Mouse (Mus musculus): ENCODE results near the gene Nono.
A peak's percentile ranks its signal among the peaks of the same experiment; 100 is the strongest.

The Nono gene

GRCm38 (mm10) chrX:101429142-101429949 is at the start of gene Nono:
Gene Nono (plus strand): TSS chrX:101429318.
- DNase-seq, result peak; percentile 86 to 93

DNA sequence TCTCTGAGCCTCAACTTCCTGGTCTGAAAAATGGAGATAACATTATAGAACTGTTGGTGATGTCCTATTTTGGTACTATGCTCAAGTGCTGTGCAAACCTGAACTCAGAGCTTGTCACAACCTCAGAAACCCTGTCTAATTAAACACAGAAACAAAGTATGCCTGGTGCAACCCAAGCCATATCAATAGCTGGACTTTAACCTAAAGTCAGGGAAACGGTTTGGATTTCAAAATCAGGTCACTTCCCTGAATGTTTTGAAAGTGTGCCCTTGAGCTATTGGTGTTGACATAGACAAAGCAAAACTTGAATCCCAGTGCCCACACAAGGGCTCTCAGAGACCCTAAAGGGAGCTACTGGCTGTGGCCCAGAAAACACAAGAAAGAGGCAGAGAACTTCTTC is 49.4 kb upstream of the Nono start:
- DNase-seq, result no peak

DNA sequence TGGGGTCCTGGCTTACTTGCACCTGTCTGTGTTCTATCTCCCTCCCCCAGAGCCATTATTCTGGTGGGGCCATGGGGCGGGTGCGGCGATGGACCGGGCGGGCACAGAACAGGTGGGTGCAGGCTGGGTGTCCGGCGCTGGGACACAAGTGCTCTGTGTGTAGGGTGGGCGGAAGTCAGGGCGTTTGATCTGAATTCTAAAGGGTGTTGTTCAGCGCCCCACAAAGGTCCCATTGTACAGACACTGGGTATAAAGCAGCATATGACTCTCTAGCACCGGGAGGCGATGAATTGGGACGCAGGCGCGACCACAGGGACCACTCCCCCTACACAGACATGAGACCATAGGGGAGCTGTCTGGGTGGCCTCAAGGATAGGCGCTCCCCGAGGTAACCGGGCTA is 45.7 kb upstream of the Nono start:
- no peak for DNase-seq

GRCm38 (mm10) chrX:101384439-101385137 is 44.5 kb upstream of the Nono start:
- no peak for DNase-seq

DNA sequence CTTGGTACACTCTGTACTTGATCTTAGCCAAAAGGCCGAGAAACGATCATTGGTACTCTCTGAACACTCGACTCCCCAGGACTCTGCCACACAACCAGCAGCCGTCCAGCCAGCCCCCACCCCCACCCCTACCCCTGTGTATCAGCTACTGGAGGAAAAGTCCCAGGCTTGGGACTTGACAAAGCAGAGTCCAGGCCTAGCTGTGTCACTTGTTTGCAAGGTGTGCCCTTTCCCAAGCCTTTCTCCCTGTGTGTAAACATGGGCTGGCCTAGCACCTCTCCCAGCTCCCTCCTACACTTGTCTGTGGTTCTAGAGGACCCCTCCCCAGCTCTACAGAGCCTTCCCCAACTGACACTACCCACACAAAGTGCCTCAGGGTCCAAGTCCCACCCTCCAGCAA is 42.9 kb upstream of the Nono start:
- no peak for DNase-seq

GRCm38 (mm10) chrX:101388866-101389537 is 40.1 kb upstream of the Nono start:
- peak; percentile 19 to 27 for DNase-seq

DNA sequence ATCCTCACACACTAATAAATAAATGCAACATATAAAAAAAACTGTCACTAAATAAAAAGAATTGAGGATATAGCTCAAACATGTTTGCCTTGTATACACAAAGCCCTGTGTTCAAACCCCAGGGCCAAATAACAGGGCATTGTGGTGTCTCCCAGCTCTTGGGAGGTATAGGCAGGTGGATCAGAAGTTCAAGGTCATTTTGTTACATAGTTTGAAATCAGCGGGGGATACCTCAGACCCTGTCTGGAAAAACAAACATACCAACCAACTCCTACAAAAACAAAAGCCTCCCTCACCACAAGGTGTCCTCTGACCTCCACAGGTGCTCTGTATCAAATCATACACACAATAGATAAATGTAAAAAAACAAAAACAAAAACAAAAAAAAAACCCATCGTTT is 34.8 kb upstream of the Nono start:
- no peak for DNase-seq

- DNase-seq, result no peak
Observed at GRCm38 (mm10) chrX:101396459-101396858, 32.7 kb upstream of the Nono start.

- peak; percentile 62 to 79 for DNase-seq
Observed at GRCm38 (mm10) chrX:101418946-101419724, 10.0 kb upstream of the Nono start.

DNA sequence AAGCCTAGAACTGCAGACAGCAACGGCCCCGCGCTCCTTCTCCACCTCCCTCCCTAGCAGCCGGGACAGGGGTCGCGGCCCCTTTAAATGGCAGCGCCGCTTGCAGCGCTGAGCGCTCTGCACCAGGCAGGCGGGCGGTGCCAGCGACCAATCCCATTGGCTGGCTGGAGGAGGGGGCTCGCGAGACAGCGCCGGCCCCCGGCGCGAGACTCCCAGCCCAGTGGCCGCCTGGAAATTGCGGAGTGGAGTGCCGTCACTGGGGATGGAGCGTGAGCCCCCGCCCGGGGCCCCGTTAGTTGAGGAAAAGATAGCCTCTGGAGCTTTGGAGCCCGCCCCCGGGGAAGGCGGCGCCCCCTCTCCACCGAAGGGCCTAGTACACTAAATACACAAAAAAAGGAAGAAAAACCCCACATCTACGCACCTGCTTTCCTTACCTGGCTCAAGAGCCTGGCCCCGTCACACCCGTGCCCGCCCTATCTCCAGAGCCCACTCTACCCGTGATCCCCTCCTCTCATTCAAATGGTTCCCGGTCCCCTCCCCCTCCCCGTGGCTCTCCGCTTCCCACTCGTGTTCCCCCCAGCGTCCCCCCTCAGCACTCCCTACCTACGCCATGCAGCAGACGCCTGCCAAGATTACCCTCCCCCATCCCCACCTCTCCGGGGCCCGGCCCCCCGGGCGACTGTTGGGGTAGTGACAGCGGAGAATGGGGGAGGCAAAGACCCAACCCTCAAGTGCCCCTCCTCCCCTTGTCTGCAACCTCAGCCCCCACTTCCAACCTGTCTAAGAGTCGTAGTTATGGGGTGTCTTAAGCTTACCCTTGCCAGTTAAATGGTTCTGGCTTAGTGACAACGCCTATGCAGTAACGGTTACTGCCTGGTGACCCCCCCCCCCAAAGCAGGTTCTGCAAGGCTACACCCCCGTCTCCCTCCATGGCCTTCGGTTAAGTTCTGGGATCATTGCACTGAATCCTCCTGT is 9.1 kb upstream of the Nono start:
- peak; percentile 86 to 89 for DNase-seq

- no peak for DNase-seq
Observed at GRCm38 (mm10) chrX:101420700-101421095, 8.4 kb upstream of the Nono start, which contains the start of gene Zmym3. Gene Zmym3 (minus strand): TSS chrX:101420849.

GRCm38 (mm10) chrX:101423462-101423861 is 5.7 kb upstream of the Nono start:
- DNase-seq, result no peak

GRCm38 (mm10) chrX:101427774-101428173 is 1.3 kb upstream of the Nono start:
- DNase-seq, result peak; percentile 37 to 60

- no peak for DNase-seq
Observed at GRCm38 (mm10) chrX:101428785-101429141, 355 bp upstream of the Nono start.

- peak in 1 of 2 experiments; percentile 25 for DNase-seq
Observed at GRCm38 (mm10) chrX:101429976-101430375, 858 bp downstream of the Nono start.

- peak; percentile 5 to 29 for DNase-seq
Observed at GRCm38 (mm10) chrX:101448886-101449475, 19.9 kb downstream of the Nono start, which contains the start of gene Itgb1bp2. Gene Itgb1bp2 (plus strand): TSS chrX:101449088.

- DNase-seq, result no peak
Observed at GRCm38 (mm10) chrX:101451147-101451546, 22.0 kb downstream of the Nono start.

- DNase-seq, result no peak
Observed at GRCm38 (mm10) chrX:101451591-101451990, 22.5 kb downstream of the Nono start.

- DNase-seq, result no peak
Observed at GRCm38 (mm10) chrX:101472202-101472601, 43.1 kb downstream of the Nono start.

- DNase-seq, result no peak
Observed at GRCm38 (mm10) chrX:101481604-101482350, 52.7 kb downstream of the Nono start.
